Mouse (Mus musculus) liver, embryonic 14.5 days (tissue): ENCODE data around the gene Srsf6. TPM values are rescaled to one million over a fixed set of nuclear protein-coding genes. Genes with fewer than 3 reads are reported as not detected.
A peak's percentile ranks its signal among the peaks of the same experiment; 100 is the strongest.

Source experiments
- ATAC-seq: fragments of 200-750 bp; cut with Nextera tagmentation; 2 replicates; pipeline ENCODE4 v1.8.0; 2017; ENCODE audit warnings: moderate number of reproducible peaks, mild to moderate bottlenecking, moderate library complexity; ENCODE audit not compliant: insufficient read depth
- DNase-seq, 3 experiments: peaks; one replicate each; pipeline ENCODE4 v3.0.0-alpha.2; 2012 to 2013; ENCODE audit warnings: low read depth in 3 of 3, low spot score in 3 of 3
- H3K27ac ChIP-seq: fragments of 300-500 bp; sonication (generic); 2 replicates; pipeline ENCODE4 v1.5.1; 2014; ENCODE audit warnings: moderate library complexity, mild to moderate bottlenecking, control low read depth, inconsistent platforms
- H3K27me3 ChIP-seq: fragments of 300-500 bp; sonication (generic); 2 replicates; pipeline ENCODE4 v1.6.1; 2014; ENCODE audit warnings: mild to moderate bottlenecking, low read length, moderate library complexity; ENCODE audit not compliant: control insufficient read depth, insufficient read depth
- H3K36me3 ChIP-seq: fragments of 300-500 bp; sonication (generic); replicated peaks from 2 replicates; pipeline ENCODE4 v1.6.1; 2014; ENCODE audit warnings: low read depth; ENCODE audit not compliant: control insufficient read depth, insufficient read depth
- H3K4me1 ChIP-seq, 2 experiments: fragments of 200-500 bp in 1 of 2; fragments of 300-500 bp in 1 of 2; sonication (generic) in 1 of 2; replicated peaks; 2 replicates each; pipeline ENCODE4 v1.6.1; 2012 to 2014; ENCODE audit warnings: antibody characterized with exemption in 1 of 2, inconsistent platforms in 1 of 2, low read length in 1 of 2; ENCODE audit not compliant: control insufficient read depth in 2 of 2, insufficient read depth in 2 of 2
- H3K4me2 ChIP-seq: fragments of 300-500 bp; sonication (generic); 2 replicates; pipeline ENCODE4 v1.6.1; 2014; ENCODE audit warnings: low read depth, mild to moderate bottlenecking, control low read depth, moderate library complexity
- H3K4me3 ChIP-seq, 2 experiments: fragments of 200-500 bp in 1 of 2; fragments of 300-500 bp in 1 of 2; sonication (generic) in 1 of 2; 2 replicates each; pipeline ENCODE4 v1.5.1; 2012 to 2014; ENCODE audit warnings: low read depth in 2 of 2, low read length in 2 of 2, mild to moderate bottlenecking in 2 of 2, control low read depth in 1 of 2, inconsistent platforms in 1 of 2, moderate library complexity in 1 of 2; ENCODE audit not compliant: insufficient read depth in 1 of 2
- H3K9ac ChIP-seq: fragments of 300-500 bp; sonication (generic); replicated peaks from 2 replicates; pipeline ENCODE4 v1.6.1; 2014; ENCODE audit warnings: mild to moderate bottlenecking, control low read depth, moderate library complexity
- H3K9me3 ChIP-seq: fragments of 300-500 bp; sonication (generic); 2 replicates; pipeline ENCODE4 v1.6.1; 2016; ENCODE audit warnings: low read length, mixed read lengths; ENCODE audit not compliant: control insufficient read depth
- CTCF ChIP-seq: IDR thresholded peaks from 2 replicates; pipeline ENCODE4 v1.5.1; 2016; ENCODE audit warnings: antibody characterized with exemption, low read depth, control low read depth
- EP300 ChIP-seq: IDR thresholded peaks from 2 replicates; pipeline ENCODE4 v1.6.1; 2016; ENCODE audit warnings: antibody characterized with exemption, low read depth
- WGBS: fragments of 180-500 bp; shearing (Covaris S2); extraction: QIAGEN DNeasy Blood & Tissue Kit; methylation state at CpG from one replicate; pipeline ENCODE4 v1.1.7; 2014; ENCODE audit not compliant: insufficient replicate concordance; 5-methylcytosine and 5-hydroxymethylcytosine counted together
- polyA plus RNA-seq, 2 experiments: library from polyadenylated mRNA; depleted of rRNA in 1 of 2; stranded (reverse) in 1 of 2; unstranded in 1 of 2; fragments of >200 nt; fragmentation: Nextera tagmentation in 1 of 2; extraction: Ambion mirVana in 1 of 2; gene quantifications; 2 replicates each; pipeline versions ENCODE4 v1.2.1 to v1.2.3; 2012 to 2014

Srsf6 gene
- polyA plus RNA-seq (2012; rRNA removed) (72.5 and 113 TPM in 2 replicates), polyA plus RNA-seq (2014; fragmentation: Nextera tagmentation; extraction: Ambion mirVana) (80.4 and 94.3 TPM in 2 replicates)

GRCm38 (mm10) chr2:162931123-162931673 is at the start of gene Srsf6:
Srsf6 (plus strand) TSS chr2:162931528.
- DNase-seq = peak; percentile 84 to 88 (median 85)
- peak within 1 kb of the TSS; percentile 89 for H3K4me2 ChIP-seq
- H3K36me3 ChIP-seq = peaks cover 35% of the 10 kb centered on the region
- no peaks in the 10 kb centered on the region; the same call in 1 of the 2 replicates for H3K27me3 ChIP-seq
- under 1% methylated on average over 67 of the region's 68 CpGs for WGBS
- H3K4me1 ChIP-seq = peaks cover 4 to 25% of the 10 kb centered on the region in 2 experiments
- H3K27ac ChIP-seq = peak within 1 kb of the TSS; percentile 81
- peak within 1 kb of the TSS; percentile 97 to 99 for H3K4me3 ChIP-seq
- TF ChIP-seq EP300 (no peak), CTCF (no peak)
- peak; percentile 95 for ATAC-seq
- H3K9me3 ChIP-seq = no peaks in the 10 kb centered on the region
- H3K9ac ChIP-seq = peak within 1 kb of the TSS; percentile 100

- no peak overlapping the region for H3K9ac ChIP-seq
- H3K27ac ChIP-seq = no peak overlapping the region
- no peak for DNase-seq
- no peak for TF ChIP-seq EP300
- TF ChIP-seq CTCF = no peak
- H3K4me2 ChIP-seq = no peak overlapping the region
- H3K9me3 ChIP-seq = no peaks in the 10 kb centered on the region
- H3K27me3 ChIP-seq = no peaks in the 10 kb centered on the region
- 36% methylated on average over 2 of the region's 2 CpGs for WGBS
- H3K4me3 ChIP-seq = no peak overlapping the region
- H3K4me1 ChIP-seq = no peaks in the 10 kb centered on the region
- no peaks in the 10 kb centered on the region for H3K36me3 ChIP-seq
- ATAC-seq = no peak
Observed at GRCm38 (mm10) chr2:162884101-162884500, 47.2 kb upstream of the Srsf6 start.

- TF ChIP-seq CTCF = no peak
- TF ChIP-seq EP300 = no peak
- Histone ChIP-seq H3K4me2 (no peak overlapping the region), H3K27me3 (no peaks in the 10 kb centered on the region), H3K9me3 (no peaks in the 10 kb centered on the region), H3K4me3 (no peak overlapping the region), H3K9ac (no peak overlapping the region), H3K27ac (no peak overlapping the region), H3K4me1 (no peaks in the 10 kb centered on the region), H3K36me3 (no peaks in the 10 kb centered on the region)
- no peak for DNase-seq
- WGBS = 42% methylated on average over 5 of the region's 5 CpGs
- no peak for ATAC-seq
Observed at GRCm38 (mm10) chr2:162887121-162887520, 44.2 kb upstream of the Srsf6 start.

- WGBS = 72% methylated on average over 8 of the region's 8 CpGs
- Histone ChIP-seq H3K4me3 (no peak overlapping the region), H3K4me2 (no peak overlapping the region), H3K4me1 (no peaks in the 10 kb centered on the region), H3K9ac (no peak overlapping the region), H3K36me3 (no peaks in the 10 kb centered on the region), H3K9me3 (no peaks in the 10 kb centered on the region), H3K27me3 (no peaks in the 10 kb centered on the region), H3K27ac (no peak overlapping the region)
- DNase-seq (no peak), ATAC-seq (no peak)
- TF ChIP-seq EP300 = no peak
- no peak for TF ChIP-seq CTCF
Observed at GRCm38 (mm10) chr2:162888677-162889076, 42.7 kb upstream of the Srsf6 start.

- Histone ChIP-seq H3K9ac (no peak overlapping the region), H3K9me3 (no peaks in the 10 kb centered on the region), H3K36me3 (no peaks in the 10 kb centered on the region), H3K4me1 (no peaks in the 10 kb centered on the region), H3K27me3 (no peaks in the 10 kb centered on the region), H3K4me2 (no peak overlapping the region), H3K4me3 (no peak overlapping the region), H3K27ac (no peak overlapping the region)
- no peak for TF ChIP-seq CTCF
- no peak for TF ChIP-seq EP300
- ATAC-seq = no peak
- 64% methylated on average over 7 of the region's 7 CpGs for WGBS
- DNase-seq = no peak
Observed at GRCm38 (mm10) chr2:162889191-162889590, 42.1 kb upstream of the Srsf6 start.
